Mouse (Mus musculus) CH12.LX (cell line): ENCODE measurements around the gene 9330161L09Rik. TPM values are rescaled to one million over a fixed set of nuclear protein-coding genes. Genes with fewer than 3 reads are reported as not detected.

Experiments used
- DNase-seq: peaks from one replicate; pipeline ENCODE4 v3.0.0-alpha.2; 2013; ENCODE audit errors: extremely low read depth
- H3K27ac ChIP-seq: 2 replicates; pipeline ENCODE4 v1.5.1; 2012; ENCODE audit warnings: low read depth, mild to moderate bottlenecking, control low read depth, moderate library complexity; ENCODE audit not compliant: insufficient read depth
- H3K27me3 ChIP-seq: replicated peaks from 2 replicates; pipeline ENCODE3; 2012; ENCODE audit warnings: inconsistent platforms
- H3K36me3 ChIP-seq, 2 experiments: replicated peaks in 1 of 2; 2 replicates each; pipeline versions ENCODE3 to v1.6.1; 2012; ENCODE audit warnings: inconsistent platforms in 1 of 2, low read length in 1 of 2, mild to moderate bottlenecking in 1 of 2, mixed read lengths in 1 of 2, moderate library complexity in 1 of 2; ENCODE audit not compliant: control insufficient read depth in 1 of 2, insufficient read depth in 1 of 2
- H3K4me1 ChIP-seq, 2 experiments: 2 replicates each; pipeline ENCODE4 v1.6.1; 2012; ENCODE audit warnings: inconsistent platforms in 1 of 2, moderate library complexity in 1 of 2; ENCODE audit not compliant: insufficient read depth in 2 of 2, control insufficient read depth in 1 of 2
- H3K4me2 ChIP-seq: 2 replicates; pipeline ENCODE4 v1.6.1; 2012; ENCODE audit warnings: low read depth, mild to moderate bottlenecking, control low read depth; ENCODE audit not compliant: poor library complexity, insufficient read depth, severe bottlenecking
- H3K4me3 ChIP-seq, 3 experiments: fragments of 150-350 bp in 1 of 3; sonication (generic) in 1 of 3; replicated peaks in 1 of 3; 2 replicates each; pipeline versions ENCODE3 to v1.5.1; 2011 to 2012; ENCODE audit warnings: low read depth in 2 of 3, low read length in 2 of 3, mild to moderate bottlenecking in 2 of 3, moderate library complexity in 2 of 3, control low read depth in 1 of 3, improper control_type of control experiment in 1 of 3, inconsistent platforms in 1 of 3, mixed read lengths in 1 of 3; ENCODE audit not compliant: poor library complexity in 1 of 3
- H3K79me2 ChIP-seq: replicated peaks from 2 replicates; pipeline ENCODE4 v1.6.1; 2012; ENCODE audit warnings: mild to moderate bottlenecking, moderate library complexity; ENCODE audit not compliant: control insufficient read depth, poor library complexity, insufficient read depth, severe bottlenecking; ENCODE audit errors: extremely low read depth
- H3K9ac ChIP-seq: 2 replicates; pipeline ENCODE4 v1.6.1; 2012; ENCODE audit warnings: low read depth, mild to moderate bottlenecking, control low read depth, moderate library complexity; ENCODE audit not compliant: insufficient read depth
- H3K9me3 ChIP-seq: replicated peaks from 2 replicates; pipeline ENCODE3; 2012; ENCODE audit warnings: low read length, inconsistent platforms, mixed read lengths
- BHLHE40 ChIP-seq: IDR thresholded peaks from 2 replicates; pipeline ENCODE4 v1.6.1; 2011; ENCODE audit warnings: mild to moderate bottlenecking, low read depth, low read length, improper control_type of control experiment
- CHD1 ChIP-seq: IDR thresholded peaks from 2 replicates; pipeline ENCODE4 v1.6.1; 2012; ENCODE audit warnings: low read depth, low read length, improper control_type of control experiment, inconsistent platforms
- CHD2 ChIP-seq: IDR thresholded peaks from 2 replicates; pipeline ENCODE4 v1.6.1; 2011; ENCODE audit warnings: low read length, improper control_type of control experiment
- CTCF ChIP-seq, 2 experiments: IDR thresholded peaks in 1 of 2; conservative IDR thresholded peaks in 1 of 2; 2 replicates each; pipeline ENCODE4 v1.5.1; 2011 to 2012; ENCODE audit warnings: low read depth in 2 of 2, low read length in 2 of 2, improper control_type of control experiment in 1 of 2, inconsistent platforms in 1 of 2, mild to moderate bottlenecking in 1 of 2, moderate library complexity in 1 of 2
- E2F4 ChIP-seq: IDR thresholded peaks from 2 replicates; pipeline ENCODE4 v1.6.1; 2011; ENCODE audit warnings: low read depth, low read length, improper control_type of control experiment; ENCODE audit not compliant: insufficient replicate concordance
- ELF1 ChIP-seq: IDR thresholded peaks from 2 replicates; pipeline ENCODE4 v1.6.1; 2014; ENCODE audit warnings: low read depth, mild to moderate bottlenecking, inconsistent platforms, low read length, improper control_type of control experiment
- EP300 ChIP-seq: IDR thresholded peaks from 2 replicates; pipeline ENCODE4 v1.6.1; 2011; ENCODE audit warnings: low read length, improper control_type of control experiment
- ETS1 ChIP-seq: conservative IDR thresholded peaks from 2 replicates; pipeline ENCODE4 v1.6.1; 2012; ENCODE audit warnings: low read depth, mild to moderate bottlenecking, inconsistent platforms, low read length, improper control_type of control experiment, moderate library complexity
- GABPA ChIP-seq: IDR thresholded peaks from 2 replicates; pipeline ENCODE4 v1.6.1; 2012; ENCODE audit warnings: low read depth, low read length, improper control_type of control experiment, inconsistent platforms; ENCODE audit not compliant: insufficient replicate concordance
- HCFC1 ChIP-seq: IDR thresholded peaks from 2 replicates; pipeline ENCODE4 v1.6.1; 2012; ENCODE audit warnings: low read depth, mild to moderate bottlenecking, inconsistent platforms, low read length, improper control_type of control experiment
- IRF4 ChIP-seq: IDR thresholded peaks from 2 replicates; pipeline ENCODE4 v1.6.1; 2014; ENCODE audit warnings: low read depth, mild to moderate bottlenecking, inconsistent platforms, low read length, improper control_type of control experiment
- JUN ChIP-seq: IDR thresholded peaks from 2 replicates; pipeline ENCODE4 v1.6.1; 2011; ENCODE audit warnings: low read depth, mild to moderate bottlenecking, low read length, improper control_type of control experiment, moderate library complexity; ENCODE audit not compliant: insufficient read depth
- JUND ChIP-seq: conservative IDR thresholded peaks from 2 replicates; pipeline ENCODE4 v1.6.1; 2011; ENCODE audit warnings: low read depth, low read length, improper control_type of control experiment
- KAT2A ChIP-seq: IDR thresholded peaks from 2 replicates; pipeline ENCODE4 v1.6.1; 2012; ENCODE audit warnings: low read length, improper control_type of control experiment, inconsistent platforms; ENCODE audit not compliant: insufficient replicate concordance
- MAFK ChIP-seq: IDR thresholded peaks from 2 replicates; pipeline ENCODE4 v1.6.1; 2011; ENCODE audit warnings: low read length, improper control_type of control experiment; ENCODE audit not compliant: insufficient replicate concordance
- MAX ChIP-seq: IDR thresholded peaks from 2 replicates; pipeline ENCODE4 v1.6.1; 2011; ENCODE audit warnings: low read length, improper control_type of control experiment
- MAZ ChIP-seq: IDR thresholded peaks from 2 replicates; pipeline ENCODE4 v1.6.1; 2012; ENCODE audit warnings: low read depth, mild to moderate bottlenecking, inconsistent platforms, low read length, improper control_type of control experiment, moderate library complexity
- MEF2A ChIP-seq: IDR thresholded peaks from 2 replicates; pipeline ENCODE4 v1.6.1; 2014; ENCODE audit warnings: low read depth, mild to moderate bottlenecking, inconsistent platforms, low read length, improper control_type of control experiment, borderline replicate concordance
- MXI1 ChIP-seq: IDR thresholded peaks from 2 replicates; pipeline ENCODE4 v1.6.1; 2011; ENCODE audit warnings: mild to moderate bottlenecking, low read depth, low read length, improper control_type of control experiment
- MYC ChIP-seq: IDR thresholded peaks from 2 replicates; pipeline ENCODE4 v1.6.1; 2011; ENCODE audit warnings: low read depth, mild to moderate bottlenecking, improper control_type of control experiment, low read length
- NELFE ChIP-seq: IDR thresholded peaks from 2 replicates; pipeline ENCODE4 v1.6.1; 2011; ENCODE audit warnings: low read depth, low read length, improper control_type of control experiment
- NRF1 ChIP-seq: IDR thresholded peaks from 2 replicates; pipeline ENCODE4 v1.6.1; 2014; ENCODE audit warnings: low read depth, mild to moderate bottlenecking, inconsistent platforms, low read length, improper control_type of control experiment, moderate library complexity
- PAX5 ChIP-seq: IDR thresholded peaks from 2 replicates; pipeline ENCODE4 v1.6.1; 2012; ENCODE audit warnings: low read length, inconsistent platforms, mixed read lengths
- POLR2A ChIP-seq: IDR thresholded peaks from 2 replicates; pipeline ENCODE4 v1.6.1; 2011; ENCODE audit warnings: low read depth, mild to moderate bottlenecking, improper control_type of control experiment, low read length
- POLR2AphosphoS2 ChIP-seq: IDR thresholded peaks from 2 replicates; pipeline ENCODE4 v1.6.1; 2011; ENCODE audit warnings: low read depth, low read length, improper control_type of control experiment
- RAD21 ChIP-seq: IDR thresholded peaks from 2 replicates; pipeline ENCODE4 v1.6.1; 2011; ENCODE audit warnings: low read depth, mild to moderate bottlenecking, low read length, improper control_type of control experiment, moderate library complexity
- RCOR1 ChIP-seq: conservative IDR thresholded peaks from 2 replicates; pipeline ENCODE4 v1.6.1; 2012; ENCODE audit warnings: low read depth, mild to moderate bottlenecking, inconsistent platforms, low read length, improper control_type of control experiment
- SIN3A ChIP-seq: IDR thresholded peaks from 2 replicates; pipeline ENCODE4 v1.6.1; 2012; ENCODE audit warnings: low read length, improper control_type of control experiment, inconsistent platforms
- SMC3 ChIP-seq: IDR thresholded peaks from 2 replicates; pipeline ENCODE4 v1.6.1; 2011; ENCODE audit warnings: low read depth, low read length, improper control_type of control experiment
- TBP ChIP-seq: conservative IDR thresholded peaks from 2 replicates; pipeline ENCODE4 v1.6.1; 2011; ENCODE audit warnings: low read depth, low read length, improper control_type of control experiment
- TCF12 ChIP-seq: IDR thresholded peaks from 2 replicates; pipeline ENCODE4 v1.6.1; 2014; ENCODE audit warnings: low read depth, mild to moderate bottlenecking, inconsistent platforms, low read length, improper control_type of control experiment
- UBTF ChIP-seq: IDR thresholded peaks from 2 replicates; pipeline ENCODE4 v1.6.1; 2012; ENCODE audit warnings: low read depth, mild to moderate bottlenecking, inconsistent platforms, low read length, improper control_type of control experiment, moderate library complexity
- USF1 ChIP-seq: IDR thresholded peaks from 2 replicates; pipeline ENCODE4 v1.6.1; 2014; ENCODE audit warnings: low read depth, mild to moderate bottlenecking, inconsistent platforms, low read length, improper control_type of control experiment
- USF2 ChIP-seq: conservative IDR thresholded peaks from 2 replicates; pipeline ENCODE4 v1.6.1; 2011; ENCODE audit warnings: low read depth, low read length, improper control_type of control experiment
- ZC3H11A ChIP-seq: IDR thresholded peaks from 2 replicates; pipeline ENCODE4 v1.6.1; 2012; ENCODE audit warnings: low read depth, mild to moderate bottlenecking, inconsistent platforms, low read length, improper control_type of control experiment
- ZKSCAN1 ChIP-seq: IDR thresholded peaks from 2 replicates; pipeline ENCODE4 v1.6.1; 2012; ENCODE audit warnings: low read depth, inconsistent platforms, low read length, improper control_type of control experiment, borderline replicate concordance
- ZMIZ1 ChIP-seq: IDR thresholded peaks from 2 replicates; pipeline ENCODE4 v1.6.1; 2012; ENCODE audit warnings: low read depth, mild to moderate bottlenecking, inconsistent platforms, low read length, improper control_type of control experiment
- ZNF384 ChIP-seq: IDR thresholded peaks from 2 replicates; pipeline ENCODE4 v1.6.1; 2012; ENCODE audit warnings: low read depth, low read length, improper control_type of control experiment, inconsistent platforms
- dilution Hi-C: fragments of 300-500 bp; cut with MboI; formaldehyde crosslinking; loops from 2 replicates; pipeline ENCODE4 v1.14.3; 2020; ENCODE audit warnings: low sequenced_read_pairs; ENCODE audit not compliant: extremely low pct_unique_long_range_greater_than_20kb, extremely low pct_ligation_motif_present
- in situ Hi-C: fragments of 300-500 bp; cut with MboI; formaldehyde crosslinking; loops from 3 replicates; pipeline ENCODE4 v1.14.3; 2019; ENCODE audit warnings: low sequenced_read_pairs, low pct_ligation_motif_present, low pct_unique_long_range_greater_than_20kb, mixed read lengths
- polyA plus RNA-seq: library from polyadenylated mRNA; unstranded; fragments of >175 nt; gene quantifications from 2 replicates; pipeline ENCODE4 v1.2.1, GENCODE M21; 2012; ENCODE audit warnings: low read depth; ENCODE audit not compliant: insufficient read length
- total RNA-seq, 2 experiments: library from RNA; depleted of rRNA; stranded (reverse); fragments of 300-350 nt in 1 of 2; fragments of >200 nt in 1 of 2; gene quantifications; 2 replicates each; pipeline ENCODE4 v1.2.3; 2012 to 2014

Gene 9330161L09Rik
- total and polyA plus RNA-seq, 3 experiments: 0.24 to 0.54 (median 0.34) TPM

DNA sequence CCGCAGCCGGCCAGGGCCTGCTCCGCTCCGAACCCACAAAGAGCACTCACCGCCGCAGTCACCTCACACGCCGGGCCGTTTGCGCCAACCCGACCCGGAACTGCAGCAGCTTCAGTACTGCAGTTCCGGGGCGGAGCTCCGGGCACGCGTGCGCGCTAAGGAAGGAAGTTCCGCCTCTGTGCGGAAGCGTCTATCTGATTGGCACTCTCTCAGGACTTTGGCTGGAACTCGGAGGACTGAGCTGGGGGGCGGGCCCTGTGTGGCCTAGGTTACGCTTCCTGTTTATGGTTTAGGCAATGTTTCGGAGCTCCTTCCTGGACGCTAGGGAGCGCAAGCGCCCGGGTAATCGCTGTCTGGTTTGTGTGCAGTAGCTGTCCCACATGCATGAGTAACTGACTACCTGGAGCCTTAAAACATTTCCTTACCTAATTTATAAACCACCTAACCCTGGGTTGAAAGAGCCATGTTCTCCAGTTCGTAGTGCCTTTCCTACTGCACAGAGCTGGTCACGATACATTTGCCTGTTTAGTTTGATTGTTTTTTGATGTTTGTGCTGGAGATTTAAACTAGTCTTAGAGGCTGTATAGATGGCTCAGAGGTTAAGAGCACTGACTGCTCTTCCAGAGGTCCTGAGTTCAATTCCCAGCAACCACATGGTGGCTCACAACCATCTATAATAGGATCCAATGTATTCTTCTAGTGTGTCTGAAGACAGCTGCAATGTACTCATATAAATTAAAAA lies 18.3 kb upstream of the 9330161L09Rik start, which contains the start of gene Ddx24:
Ddx24 (minus strand) TSS at position 102 of the 742 bp plus-strand sequence.
- DNase-seq: peak; percentile 99
- no peaks in the 10 kb centered on the region for H3K27me3 ChIP-seq
- no peak for TF ChIP-seq UBTF
- TF ChIP-seq BHLHE40: peak; percentile 40
- TF ChIP-seq ZMIZ1: peak; percentile 87
- TF ChIP-seq RAD21: peak; percentile 99
- TF ChIP-seq IRF4: peak; percentile 52; the same call in 1 of the 2 replicates
- peak; percentile 96 for TF ChIP-seq POLR2A
- TF ChIP-seq ZC3H11A: peak; percentile 73
- TF ChIP-seq ETS1: no peak; the same call in 1 of the 2 replicates
- TF ChIP-seq SIN3A: peak; percentile 97
- TF ChIP-seq MAZ: no peak
- peak; percentile 93 for TF ChIP-seq HCFC1
- peak; percentile 98 for TF ChIP-seq SMC3
- TF ChIP-seq MAX: peak; percentile 84
- peak; percentile 32; the same call in 1 of the 2 replicates for TF ChIP-seq GABPA
- TF ChIP-seq EP300: no peak
- TF ChIP-seq TCF12: peak; percentile 85
- TF ChIP-seq MEF2A: peak; percentile 78; the same call in 1 of the 2 replicates
- no peak for TF ChIP-seq JUN
- peak; percentile 94 for TF ChIP-seq NRF1
- peak; percentile 63; the same call in 1 of the 2 replicates for TF ChIP-seq TBP
- no peak for TF ChIP-seq JUND
- TF ChIP-seq CHD1: no peak
- TF ChIP-seq USF1: no peak
- TF ChIP-seq CTCF (conservative IDR thresholded peaks at IDR 0.05 in 1 of 2, IDR thresholded peaks at IDR 0.05 in 1 of 2; ENCODE audit: low read depth in 2 of 2, low read length in 2 of 2): peak; percentile 15 to 99; a peak in 2 of 4 replicates
- no peak for TF ChIP-seq MAFK
- peak; percentile 97 for TF ChIP-seq MXI1
- TF ChIP-seq ELF1: peak; percentile 99
- no peak for TF ChIP-seq PAX5
- TF ChIP-seq MYC: peak; percentile 73; the same call in 1 of the 2 replicates
- TF ChIP-seq E2F4: no peak
- peak; percentile 90 for TF ChIP-seq NELFE
- no peak for TF ChIP-seq ZNF384
- no peak for TF ChIP-seq ZKSCAN1
- TF ChIP-seq USF2: no peak
- TF ChIP-seq POLR2AphosphoS2: peak; percentile 82; the same call in 1 of the 2 replicates
- peak; percentile 93; the same call in 1 of the 2 replicates for TF ChIP-seq KAT2A
- 0 out of 2 replicates have a peak, but pooled peaks have one; percentile 64 for TF ChIP-seq CHD2
- TF ChIP-seq RCOR1: peak; percentile 49; the same call in 1 of the 2 replicates
- in situ Hi-C loops: loop anchor here (5.0 to 10.0 kb wide), 2 partner anchors 66 to 129 kb away; no protein-coding TSS in a partner anchor
- peaks cover 10 to 25% of the 10 kb centered on the region in 2 experiments for H3K36me3 ChIP-seq
- no peak within 1 kb of the TSS for H3K27ac ChIP-seq
- H3K4me2 ChIP-seq: peak within 1 kb of the TSS; percentile 98
- H3K9me3 ChIP-seq: no peaks in the 10 kb centered on the region
- peaks cover 0 to 35% of the 10 kb centered on the region in 2 experiments; a peak in 3 of 4 replicates for H3K4me1 ChIP-seq
- peaks cover 39% of the 10 kb centered on the region for H3K79me2 ChIP-seq
- peak within 1 kb of the TSS; percentile 84 to 100 (median 99) for H3K4me3 ChIP-seq
- H3K9ac ChIP-seq: peak within 1 kb of the TSS; percentile 62
- dilution Hi-C loops: no loop called here
